Mouse (Mus musculus): ENCODE measurements around the gene Sufu.

The Sufu gene

GRCm38 (mm10) chr19:46533525-46533924, 136.8 kb downstream of the Sufu start:
- no peak for DNase-seq

DNA sequence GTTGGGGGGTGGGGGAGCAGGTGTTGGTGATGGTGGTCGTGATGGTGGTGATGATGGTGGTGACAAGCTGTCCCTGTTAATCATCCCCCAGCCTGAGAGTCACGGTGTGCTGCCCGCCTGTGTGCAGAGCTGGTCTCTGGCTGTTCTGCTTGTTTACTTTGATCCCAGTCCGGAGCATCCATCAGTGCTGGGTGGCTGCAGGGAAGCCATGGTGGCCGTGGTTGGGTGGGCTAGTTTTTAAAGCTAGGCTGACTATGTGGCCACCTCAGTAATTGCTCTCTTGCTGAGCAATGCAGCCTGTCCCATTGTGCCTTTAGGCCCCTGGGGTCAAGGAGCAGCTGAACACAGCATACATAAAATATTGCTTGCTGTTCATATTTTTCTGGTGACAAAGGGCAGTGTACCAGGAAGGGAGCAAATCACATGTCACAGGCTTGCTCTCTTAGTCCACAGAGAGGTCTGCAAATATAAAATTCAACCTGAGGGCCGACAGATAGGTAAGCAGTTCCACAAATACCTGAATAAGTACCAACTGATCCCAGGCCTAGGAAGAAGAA, 137.9 kb downstream of the Sufu start:
- no peak for DNase-seq

GRCm38 (mm10) chr19:46537357-46537756, 140.7 kb downstream of the Sufu start:
- DNase-seq = no peak

- DNase-seq = no peak
Observed at GRCm38 (mm10) chr19:46538213-46538612, 141.5 kb downstream of the Sufu start.
